Mouse (Mus musculus) lung, adult 2 months (tissue): Measurements from ENCODE around the gene Msh4.

ENCODE experiments used
- CTCF ChIP-seq: fragments of 200-500 bp; IDR thresholded peaks from 2 replicates; pipeline ENCODE4 v1.5.1; 2011; ENCODE audit warnings: mild to moderate bottlenecking, low read length, control low read depth; ENCODE audit not compliant: insufficient read depth
- POLR2A ChIP-seq: fragments of 200-500 bp; IDR thresholded peaks from 2 replicates; pipeline ENCODE4 v1.6.1; 2011; ENCODE audit warnings: low read depth, mild to moderate bottlenecking, control low read depth, low read length, borderline replicate concordance; ENCODE audit errors: extremely low read depth

DNA sequence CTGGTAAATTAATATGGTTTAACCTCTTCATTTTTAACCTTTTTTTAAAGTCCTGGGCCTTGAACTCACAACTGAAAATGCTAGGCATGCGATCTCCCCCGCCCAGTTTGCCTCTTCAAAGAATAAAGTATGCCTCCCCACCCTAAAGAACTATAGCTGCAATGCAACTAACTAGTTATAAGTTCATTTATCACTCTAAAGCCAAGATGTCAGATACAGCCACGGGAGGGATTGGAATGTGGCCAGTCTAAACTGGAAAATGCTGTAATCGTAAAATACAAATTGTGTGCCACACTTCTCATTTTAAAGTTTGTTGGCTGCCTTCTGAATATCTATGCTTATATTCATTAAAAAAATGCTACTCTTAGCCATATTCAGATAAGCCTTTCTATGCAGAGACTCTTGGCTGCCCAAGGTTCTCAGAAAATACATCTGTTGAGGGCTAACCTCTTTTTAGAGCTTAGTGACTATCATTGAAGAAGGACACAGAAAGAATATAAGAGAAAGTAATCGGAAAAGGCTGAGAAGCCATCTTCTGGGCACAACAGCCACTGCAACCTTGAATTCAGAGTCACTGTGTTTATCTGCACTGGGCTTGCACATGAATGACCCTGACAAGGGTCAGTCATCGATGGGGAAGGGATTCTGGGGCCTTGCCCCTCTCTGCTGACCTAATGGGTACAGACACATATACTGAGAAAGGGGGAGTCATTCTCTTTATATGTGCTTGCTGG is 7.7 kb upstream of the Msh4 start:
- TF ChIP-seq CTCF (no peak), POLR2A (no peak)
